In genomic region chr7:19208201-19208910, GRCm38 (mm10) we compare ENCODE assay signal across 14 mouse cellular contexts. TPM values are rescaled to one million over a fixed set of nuclear protein-coding genes. Genes with fewer than 3 reads are reported as not detected.
DNase-seq lines count a peak whose midpoint lies in the region; ATAC-seq and TF ChIP-seq lines count a peak whose summit lies in the region.
"Had no signal": no experiment of that assay in that cellular context is flagged by ENCODE, and none has a peak within 500 bp of the region (broad histone marks: within the 10 kb centered on the region; RNA-seq: fewer than 3 reads in every experiment).

No protein-coding gene starts in this region.

- no peaks in the 10 kb centered on the region; the same call in 1 of the 2 replicates for H3K4me1 ChIP-seq in lung, embryonic 16.5 days (replicated peaks; ENCODE audit: control insufficient read depth, insufficient read depth, low read length)
- peaks cover 2% of the 10 kb centered on the region for H3K4me1 ChIP-seq in ES-Bruce4 (ENCODE audit: control insufficient read depth, insufficient read depth, low read length)

- H3K27me3 ChIP-seq in lung, embryonic 16.5 days (ENCODE audit: control insufficient read depth, insufficient read depth, low read depth, low read length): no peaks in the 10 kb centered on the region; the same call in 1 of the 2 replicates
- H3K27me3 ChIP-seq in ES-Bruce4 (ENCODE audit: control insufficient read depth, insufficient read depth, low read length, poor library complexity, severe bottlenecking): no peaks in the 10 kb centered on the region

- DNase-seq in frontal cortex, postnatal 36 days (ENCODE audit: low spot score in 2 of 2): no peak
- no peak for DNase-seq in lung, postnatal 4 days
- DNase-seq in ZHBTc4 (ENCODE audit: low read depth, low spot score): peak; percentile 59
- DNase-seq in kidney, adult 8-10 months: no peak
- DNase-seq: gastrocnemius, adult 2 months had no signal

- no peak overlapping the region for H3K27ac ChIP-seq in lung, embryonic 16.5 days (ENCODE audit: low read length)
- no peak overlapping the region for H3K27ac ChIP-seq in ES-Bruce4 (ENCODE audit: insufficient read depth, low read length)
- H3K27ac ChIP-seq: embryonic facial prominence, embryonic 15.5 days; gastrocnemius, adult 2 months; hindbrain, embryonic 10.5 days; midbrain, embryonic 10.5 days had no signal

- 0 out of 2 replicates have a peak, but pooled peaks have one; percentile 23 for ATAC-seq in frontal cortex, adult (ENCODE audit: low TSS enrichment)
- ATAC-seq in lung, embryonic 16.5 days (ENCODE audit: low read depth): 0 out of 2 replicates have a peak, but pooled peaks have one; percentile 24
- ATAC-seq: inflammation-experienced regulatory T-cells, adult 6 months had no signal

- no peak for TF ChIP-seq POLR2A in ES-Bruce4 (IDR thresholded peaks at IDR 0.05; ENCODE audit: insufficient read depth, low read length)

- H3K9ac ChIP-seq in lung, embryonic 16.5 days (ENCODE audit: low read length): no peak overlapping the region
- no peak overlapping the region; the same call in 1 of the 2 replicates for H3K9ac ChIP-seq in ES-Bruce4 (ENCODE audit: low read depth, poor library complexity, severe bottlenecking)
- H3K9ac ChIP-seq: embryonic facial prominence, embryonic 15.5 days had no signal

- no peak overlapping the region for H3K4me2 ChIP-seq in lung, embryonic 16.5 days (ENCODE audit: low read depth, low read length)
- H3K4me2 ChIP-seq: embryonic facial prominence, embryonic 15.5 days had no signal

- no peak for TF ChIP-seq CTCF in ES-Bruce4 (IDR thresholded peaks at IDR 0.05; ENCODE audit: low read depth, low read length)

- no peak for TF ChIP-seq EP300 in ES-Bruce4 (IDR thresholded peaks at IDR 0.05; ENCODE audit: insufficient read depth, low read depth, low read length)

- no peaks in the 10 kb centered on the region for H3K9me3 ChIP-seq in lung, embryonic 16.5 days (ENCODE audit: control insufficient read depth, low read length)
- H3K9me3 ChIP-seq in ES-Bruce4 (replicated peaks; ENCODE audit: control insufficient read depth, insufficient read depth, low read length, poor library complexity, severe bottlenecking): no peaks in the 10 kb centered on the region
- H3K9me3 ChIP-seq: embryonic facial prominence, embryonic 15.5 days had no signal

- H3K36me3 ChIP-seq in lung, embryonic 16.5 days (ENCODE audit: control insufficient read depth, insufficient read depth, low read length): peaks cover 4% of the 10 kb centered on the region
- no peaks in the 10 kb centered on the region for H3K36me3 ChIP-seq in ES-Bruce4 (ENCODE audit: control insufficient read depth, insufficient read depth, low read length, poor library complexity, severe bottlenecking)

- no peak overlapping the region for H3K4me3 ChIP-seq in lung, embryonic 16.5 days (ENCODE audit: low read length)
- H3K4me3 ChIP-seq in ES-Bruce4 (ENCODE audit: low read depth, low read length): peak overlapping the region; percentile 35
- H3K4me3 ChIP-seq: embryonic facial prominence, embryonic 15.5 days; gastrocnemius, adult 2 months; hindbrain, embryonic 10.5 days; midbrain, embryonic 10.5 days had no signal

- WGBS in lung, embryonic 16.5 days: 75% methylated on average over 13 of the region's 13 CpGs

RNA-seq across cellular contexts. Expression of gene Gpr4, which starts 4.0 kb away (rescaled TPM):
- 2.1 and 2.6 TPM in 2 replicates for polyA plus RNA-seq in lung, embryonic 16.5 days (2015; fragmentation: Nextera tagmentation; extraction: Ambion mirVana)
- polyA plus RNA-seq in ES-Bruce4 (2011; ENCODE audit: insufficient read depth, insufficient read length, low read depth, missing spikeins): 3.3 and 5.1 TPM in 2 replicates

RNA-seq across cellular contexts. Expression of gene Opa3, which starts 19.8 kb away (rescaled TPM):
- 29.9 and 31.5 TPM in 2 replicates for polyA plus RNA-seq in lung, embryonic 16.5 days (2015; fragmentation: Nextera tagmentation; extraction: Ambion mirVana)
- polyA plus RNA-seq in ES-Bruce4 (2011; ENCODE audit: insufficient read depth, insufficient read length, low read depth, missing spikeins): 22.3 and 24.8 TPM in 2 replicates

RNA-seq across cellular contexts. Expression of gene Eml2, which starts 32.1 kb away (rescaled TPM):
- 11.3 and 12.4 TPM in 2 replicates for polyA plus RNA-seq in lung, embryonic 16.5 days (2015; fragmentation: Nextera tagmentation; extraction: Ambion mirVana)
- 63.3 and 64.4 TPM in 2 replicates for polyA plus RNA-seq in ES-Bruce4 (2011; ENCODE audit: insufficient read depth, insufficient read length, low read depth, missing spikeins)

RNA-seq across cellular contexts. Expression of gene Gipr, which starts 42.4 kb away (rescaled TPM):
- polyA plus RNA-seq in lung, embryonic 16.5 days (2015; fragmentation: Nextera tagmentation; extraction: Ambion mirVana): 5.6 and 8.2 TPM in 2 replicates
- 1.9 and 3.5 TPM in 2 replicates for polyA plus RNA-seq in ES-Bruce4 (2011; ENCODE audit: insufficient read depth, insufficient read length, low read depth, missing spikeins)
- polyA plus RNA-seq: inflammation-experienced regulatory T-cells, adult 6 months; limb, embryonic 11.5 days; liver, adult 2 months had no signal

RNA-seq across cellular contexts. Expression of gene Snrpd2, which starts 58.8 kb away (rescaled TPM):
- polyA plus RNA-seq in lung, embryonic 16.5 days (2015; fragmentation: Nextera tagmentation; extraction: Ambion mirVana): 135 and 144 TPM in 2 replicates
- 92.9 and 94.6 TPM in 2 replicates for polyA plus RNA-seq in ES-Bruce4 (2011; ENCODE audit: insufficient read depth, insufficient read length, low read depth, missing spikeins)
